Mouse (Mus musculus): ENCODE measurements around the gene Spint4. TPM values are rescaled to one million over a fixed set of nuclear protein-coding genes. Genes with fewer than 3 reads are reported as not detected.

Gene Spint4
- polyA plus RNA-seq, 1 experiment = not detected

- peak; percentile 28 to 62 for DNase-seq (ENCODE audit: low read depth in 1 of 2, low spot score in 2 of 2)
- Histone ChIP-seq H3K27me3 (ENCODE audit: control insufficient read depth, insufficient read depth, low read length) (no peaks in the 10 kb centered on the region), H3K27ac (ENCODE audit: insufficient read depth, low read length) (no peak overlapping the region), H3K4me3 (ENCODE audit: extremely low read depth, insufficient read depth, insufficient read length) (no peak overlapping the region), H3K4me1 (ENCODE audit: control insufficient read depth, insufficient read depth, insufficient read length) (no peaks in the 10 kb centered on the region), H3K36me3 (ENCODE audit: control insufficient read depth, insufficient read depth, low read length) (no peaks in the 10 kb centered on the region)
- TF ChIP-seq CTCF (IDR thresholded peaks at IDR 0.05; ENCODE audit: extremely low read depth, insufficient read depth, insufficient read length, insufficient replicate concordance) (peak; percentile 57; the same call in 1 of the 2 replicates), POLR2A (IDR thresholded peaks at IDR 0.05; ENCODE audit: low read depth, low read length) (no peak)
- WGBS = 26% methylated on average over 6 of the region's 6 CpGs
These were observed 27.8 kb downstream of the Spint4 start for GRCm38 (mm10) chr2:164725895-164726619.

- Histone ChIP-seq H3K4me1 (ENCODE audit: control insufficient read depth, insufficient read depth, insufficient read length) (no peaks in the 10 kb centered on the region), H3K27ac (ENCODE audit: insufficient read depth, low read length) (no peak overlapping the region), H3K4me3 (ENCODE audit: extremely low read depth, insufficient read depth, insufficient read length) (no peak overlapping the region), H3K36me3 (ENCODE audit: control insufficient read depth, insufficient read depth, low read length) (no peaks in the 10 kb centered on the region), H3K27me3 (ENCODE audit: control insufficient read depth, insufficient read depth, low read length) (no peaks in the 10 kb centered on the region)
- 84% methylated on average over 5 of the region's 5 CpGs for WGBS
- no peak for DNase-seq (ENCODE audit: low read depth in 1 of 2, low spot score in 2 of 2)
- no peak for TF ChIP-seq POLR2A (IDR thresholded peaks at IDR 0.05; ENCODE audit: low read depth, low read length)
- no peak for TF ChIP-seq CTCF (IDR thresholded peaks at IDR 0.05; ENCODE audit: extremely low read depth, insufficient read depth, insufficient read length, insufficient replicate concordance)
These were observed 33.4 kb downstream of the Spint4 start for GRCm38 (mm10) chr2:164731719-164732118.

- WGBS = 94% methylated on average over 2 of the region's 2 CpGs
- no peak for DNase-seq (ENCODE audit: low read depth in 1 of 2, low spot score in 2 of 2)
- TF ChIP-seq CTCF (IDR thresholded peaks at IDR 0.05; ENCODE audit: extremely low read depth, insufficient read depth, insufficient read length, insufficient replicate concordance) (no peak), POLR2A (IDR thresholded peaks at IDR 0.05; ENCODE audit: low read depth, low read length) (no peak)
- Histone ChIP-seq H3K4me1 (ENCODE audit: control insufficient read depth, insufficient read depth, insufficient read length) (no peaks in the 10 kb centered on the region), H3K4me3 (ENCODE audit: extremely low read depth, insufficient read depth, insufficient read length) (no peak overlapping the region), H3K27ac (ENCODE audit: insufficient read depth, low read length) (no peak overlapping the region), H3K27me3 (ENCODE audit: control insufficient read depth, insufficient read depth, low read length) (no peaks in the 10 kb centered on the region), H3K36me3 (ENCODE audit: control insufficient read depth, insufficient read depth, low read length) (no peaks in the 10 kb centered on the region)
These were observed 35.0 kb downstream of the Spint4 start for GRCm38 (mm10) chr2:164733259-164733658.

- H3K4me3 ChIP-seq (ENCODE audit: extremely low read depth, insufficient read depth, insufficient read length) = no peak overlapping the region
- H3K36me3 ChIP-seq (ENCODE audit: control insufficient read depth, insufficient read depth, low read length) = no peaks in the 10 kb centered on the region
- 88% methylated on average over 5 of the region's 5 CpGs for WGBS
- H3K27ac ChIP-seq (ENCODE audit: insufficient read depth, low read length) = no peak overlapping the region
- no peak for DNase-seq (ENCODE audit: low read depth in 1 of 2, low spot score in 2 of 2)
- no peaks in the 10 kb centered on the region for H3K4me1 ChIP-seq (ENCODE audit: control insufficient read depth, insufficient read depth, insufficient read length)
- TF ChIP-seq CTCF (IDR thresholded peaks at IDR 0.05; ENCODE audit: extremely low read depth, insufficient read depth, insufficient read length, insufficient replicate concordance) (no peak), POLR2A (IDR thresholded peaks at IDR 0.05; ENCODE audit: low read depth, low read length) (no peak)
- H3K27me3 ChIP-seq (ENCODE audit: control insufficient read depth, insufficient read depth, low read length) = no peaks in the 10 kb centered on the region
These were observed 36.5 kb downstream of the Spint4 start for GRCm38 (mm10) chr2:164734839-164735238.

GRCm38 (mm10) chr2:164735446-164735845, 37.1 kb downstream of the Spint4 start:
- no peaks in the 10 kb centered on the region for H3K4me1 ChIP-seq (ENCODE audit: control insufficient read depth, insufficient read depth, insufficient read length)
- no peak for DNase-seq (ENCODE audit: low read depth in 1 of 2, low spot score in 2 of 2)
- no peak overlapping the region for H3K27ac ChIP-seq (ENCODE audit: insufficient read depth, low read length)
- no peak overlapping the region for H3K4me3 ChIP-seq (ENCODE audit: extremely low read depth, insufficient read depth, insufficient read length)
- TF ChIP-seq CTCF (IDR thresholded peaks at IDR 0.05; ENCODE audit: extremely low read depth, insufficient read depth, insufficient read length, insufficient replicate concordance) (no peak), POLR2A (IDR thresholded peaks at IDR 0.05; ENCODE audit: low read depth, low read length) (no peak)
- H3K27me3 ChIP-seq (ENCODE audit: control insufficient read depth, insufficient read depth, low read length) = no peaks in the 10 kb centered on the region
- WGBS = 84% methylated on average over 5 of the region's 5 CpGs
- H3K36me3 ChIP-seq (ENCODE audit: control insufficient read depth, insufficient read depth, low read length) = no peaks in the 10 kb centered on the region

GRCm38 (mm10) chr2:164737377-164738090, 39.2 kb downstream of the Spint4 start:
- H3K4me3 ChIP-seq (ENCODE audit: extremely low read depth, insufficient read depth, insufficient read length) = no peak overlapping the region
- H3K27me3 ChIP-seq (ENCODE audit: control insufficient read depth, insufficient read depth, low read length) = no peaks in the 10 kb centered on the region
- no peaks in the 10 kb centered on the region for H3K4me1 ChIP-seq (ENCODE audit: control insufficient read depth, insufficient read depth, insufficient read length)
- H3K36me3 ChIP-seq (ENCODE audit: control insufficient read depth, insufficient read depth, low read length) = no peaks in the 10 kb centered on the region
- no peak for DNase-seq (ENCODE audit: low read depth in 1 of 2, low spot score in 2 of 2)
- 86% methylated on average over 3 of the region's 3 CpGs for WGBS
- TF ChIP-seq POLR2A (IDR thresholded peaks at IDR 0.05; ENCODE audit: low read depth, low read length) = no peak
- TF ChIP-seq CTCF (IDR thresholded peaks at IDR 0.05; ENCODE audit: extremely low read depth, insufficient read depth, insufficient read length, insufficient replicate concordance) = no peak
- no peak overlapping the region for H3K27ac ChIP-seq (ENCODE audit: insufficient read depth, low read length)

- no peak for DNase-seq (ENCODE audit: low read depth in 1 of 2, low spot score in 2 of 2)
- TF ChIP-seq CTCF (IDR thresholded peaks at IDR 0.05; ENCODE audit: extremely low read depth, insufficient read depth, insufficient read length, insufficient replicate concordance) = no peak
- TF ChIP-seq POLR2A (IDR thresholded peaks at IDR 0.05; ENCODE audit: low read depth, low read length) = no peak
- Histone ChIP-seq H3K4me3 (ENCODE audit: extremely low read depth, insufficient read depth, insufficient read length) (no peak overlapping the region), H3K27me3 (ENCODE audit: control insufficient read depth, insufficient read depth, low read length) (no peaks in the 10 kb centered on the region), H3K36me3 (ENCODE audit: control insufficient read depth, insufficient read depth, low read length) (no peaks in the 10 kb centered on the region), H3K27ac (ENCODE audit: insufficient read depth, low read length) (no peak overlapping the region), H3K4me1 (ENCODE audit: control insufficient read depth, insufficient read depth, insufficient read length) (no peaks in the 10 kb centered on the region)
- WGBS = 60% methylated on average over 7 of the region's 7 CpGs
These were observed 41.6 kb downstream of the Spint4 start for GRCm38 (mm10) chr2:164739876-164740275.

All from spleen, adult 2 months (tissue).